Mouse (Mus musculus) neural tube, embryonic 12.5 days (tissue): ENCODE measurements around the gene Atg9a. TPM values are rescaled to one million over a fixed set of nuclear protein-coding genes. Genes with fewer than 3 reads are reported as not detected.

ENCODE experiments used
- ATAC-seq: fragments of 200-750 bp; cut with Nextera tagmentation; 2 replicates; pipeline ENCODE4 v1.8.0; 2017; ENCODE audit warnings: low read depth, mild to moderate bottlenecking, moderate TSS enrichment, moderate library complexity; ENCODE audit not compliant: low FRiP score
- H3K27ac ChIP-seq: fragments of 300-500 bp; sonication (generic); 2 replicates; pipeline ENCODE4 v1.5.1; 2016
- H3K27me3 ChIP-seq: fragments of 300-500 bp; sonication (generic); replicated peaks from 2 replicates; pipeline ENCODE4 v1.6.1; 2016; ENCODE audit warnings: mild to moderate bottlenecking
- H3K36me3 ChIP-seq: fragments of 300-500 bp; sonication (generic); 2 replicates; pipeline ENCODE4 v1.6.1; 2016; ENCODE audit warnings: mild to moderate bottlenecking
- H3K4me1 ChIP-seq: fragments of 300-500 bp; sonication (generic); 2 replicates; pipeline ENCODE4 v1.6.1; 2016
- H3K4me2 ChIP-seq: fragments of 300-500 bp; sonication (generic); replicated peaks from 2 replicates; pipeline ENCODE4 v1.6.1; 2016; ENCODE audit warnings: mild to moderate bottlenecking
- H3K4me3 ChIP-seq: fragments of 300-500 bp; sonication (generic); 2 replicates; pipeline ENCODE4 v1.5.1; 2016
- H3K9ac ChIP-seq: fragments of 300-500 bp; sonication (generic); 2 replicates; pipeline ENCODE4 v1.6.1; 2016; ENCODE audit warnings: mild to moderate bottlenecking
- H3K9me3 ChIP-seq: fragments of 300-500 bp; sonication (generic); 2 replicates; pipeline ENCODE4 v1.6.1; 2016; ENCODE audit warnings: mild to moderate bottlenecking
- WGBS: fragments of 180-500 bp; shearing (Covaris S2); methylation state at CpG from one replicate; pipeline ENCODE4 v1.1.7; 2016; 5-methylcytosine and 5-hydroxymethylcytosine counted together
- polyA plus RNA-seq: library from polyadenylated mRNA; unstranded; fragments of >200 nt; fragmentation: Nextera tagmentation; extraction: Ambion mirVana; gene quantifications from 2 replicates; pipeline ENCODE4 v1.2.1, GENCODE M21; 2016

Atg9a gene
- polyA plus RNA-seq, 1 experiment from 2014 or later = 41.0 TPM

- no peak overlapping the region for H3K4me3 ChIP-seq
- H3K36me3 ChIP-seq = no peaks in the 10 kb centered on the region
- 64% methylated on average over 3 of the region's 3 CpGs for WGBS
- no peaks in the 10 kb centered on the region for H3K4me1 ChIP-seq
- no peak overlapping the region for H3K9ac ChIP-seq
- no peak overlapping the region for H3K4me2 ChIP-seq
- no peak overlapping the region for H3K27ac ChIP-seq
- no peaks in the 10 kb centered on the region for H3K9me3 ChIP-seq
- no peak for ATAC-seq
- H3K27me3 ChIP-seq = no peaks in the 10 kb centered on the region
Observed at GRCm38 (mm10) chr1:75155837-75156236, 36.2 kb downstream of the Atg9a start.

DNA sequence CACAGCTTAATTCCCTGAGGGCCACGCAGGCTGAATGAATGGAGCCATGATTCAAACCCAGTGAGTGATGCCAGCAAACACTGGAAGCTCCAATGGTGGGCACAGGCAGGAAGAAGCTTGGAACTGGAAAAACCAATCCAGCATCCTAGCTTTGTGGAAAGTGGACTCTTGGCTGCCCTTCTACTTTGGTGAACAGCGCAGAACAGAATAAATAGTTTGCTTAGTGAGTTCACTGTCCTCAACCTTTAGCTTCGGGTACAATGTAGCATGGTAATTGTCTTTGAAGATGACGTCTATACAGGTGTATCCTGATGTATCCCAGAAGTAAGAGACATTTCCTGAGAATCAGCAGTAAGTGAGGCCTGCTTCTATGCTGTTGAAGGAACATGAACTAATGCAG is 43.3 kb downstream of the Atg9a start:
- H3K4me1 ChIP-seq = peaks cover 5% of the 10 kb centered on the region

GRCm38 (mm10) chr1:75147411-75148135 is 44.4 kb downstream of the Atg9a start:
- Histone ChIP-seq H3K9me3 (no peaks in the 10 kb centered on the region), H3K9ac (no peak overlapping the region), H3K36me3 (peaks cover 45% of the 10 kb centered on the region), H3K4me3 (no peak overlapping the region), H3K4me2 (no peak overlapping the region), H3K4me1 (peaks cover 8% of the 10 kb centered on the region), H3K27me3 (no peaks in the 10 kb centered on the region), H3K27ac (no peak overlapping the region)
- ATAC-seq = no peak
- WGBS = 87% methylated on average over 7 of the region's 7 CpGs

More for the DNA sequence above, 43.3 kb downstream of the Atg9a start:
- H3K4me2 ChIP-seq = no peak overlapping the region
- peaks cover 45% of the 10 kb centered on the region for H3K36me3 ChIP-seq
- H3K27me3 ChIP-seq = no peaks in the 10 kb centered on the region
- no peak overlapping the region for H3K27ac ChIP-seq
- WGBS = 91% methylated on average over 4 of the region's 4 CpGs
- ATAC-seq = no peak
- H3K4me3 ChIP-seq = no peak overlapping the region
- no peaks in the 10 kb centered on the region for H3K9me3 ChIP-seq
- H3K9ac ChIP-seq = no peak overlapping the region

GRCm38 (mm10) chr1:75145589-75145988 is 46.4 kb downstream of the Atg9a start:
- no peak overlapping the region for H3K4me3 ChIP-seq
- no peak for ATAC-seq

DNA sequence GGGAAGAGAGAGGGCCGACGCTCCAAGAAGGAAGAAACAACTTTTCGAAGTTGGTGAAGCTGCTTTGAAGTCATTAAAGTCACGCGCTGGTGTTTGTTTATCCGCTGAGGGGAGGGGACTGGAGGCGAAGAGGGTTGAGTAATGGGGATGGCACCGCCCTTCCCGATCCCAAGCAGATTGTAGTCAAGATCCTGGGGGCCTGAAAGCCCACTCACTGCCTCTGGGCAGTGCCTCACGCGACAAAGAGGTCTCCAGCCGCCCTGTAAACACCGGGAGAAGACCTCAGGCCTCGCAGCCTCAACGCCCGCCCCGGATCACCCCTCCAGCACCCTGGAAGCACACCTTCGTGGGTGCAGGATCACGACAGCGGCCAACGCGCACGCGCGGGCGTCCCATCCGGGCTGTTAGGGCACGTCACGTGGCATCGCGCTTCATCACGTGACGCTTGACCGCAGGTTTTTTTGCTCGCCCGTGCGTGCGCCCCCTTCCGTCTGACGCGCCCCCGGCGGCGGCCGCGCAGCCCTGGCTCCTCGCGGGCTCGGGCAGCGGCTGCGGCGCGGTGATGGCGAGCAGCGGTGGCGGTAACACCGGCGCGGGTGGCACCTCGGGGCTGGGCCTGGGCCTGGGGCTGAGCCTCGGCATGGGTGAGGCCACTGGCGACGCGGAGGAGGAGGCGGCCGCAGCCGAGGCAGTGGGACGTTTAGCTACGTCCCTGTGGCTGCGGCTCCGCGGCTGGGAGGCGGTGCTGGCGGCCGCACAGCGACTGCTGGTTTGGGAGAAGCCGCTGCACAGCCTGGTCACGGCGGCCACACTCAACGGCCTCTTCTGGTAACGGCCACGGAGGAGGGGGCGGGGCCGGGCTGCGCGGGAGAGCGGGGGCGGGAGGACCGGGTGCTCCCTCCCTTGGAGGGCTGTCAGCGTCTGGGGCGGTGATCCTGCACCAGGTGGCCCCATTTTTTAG is 49.4 kb downstream of the Atg9a start, which contains the start of the genes Cnppd1 and Retreg2:
TSS of gene Cnppd1 (minus strand) at position 411 of the 961 bp plus-strand sequence.
TSS of gene Retreg2 (plus strand) at position 478 of the 961 bp plus-strand sequence.
- Histone ChIP-seq H3K4me3 (peak within 1 kb of the TSS; percentile 76), H3K4me1 (peaks cover 24% of the 10 kb centered on the region), H3K9me3 (no peaks in the 10 kb centered on the region), H3K4me2 (peak within 1 kb of the TSS; percentile 93), H3K27ac (peak within 1 kb of the TSS; percentile 89), H3K27me3 (no peaks in the 10 kb centered on the region), H3K9ac (peak within 1 kb of the TSS; percentile 85), H3K36me3 (peaks cover 56% of the 10 kb centered on the region)
- WGBS = under 1% methylated on average over 88 of the region's 91 CpGs
- ATAC-seq = peak; percentile 85

More at GRCm38 (mm10) chr1:75145589-75145988, 46.4 kb downstream of the Atg9a start:
- peaks cover 45% of the 10 kb centered on the region for H3K36me3 ChIP-seq
- H3K9ac ChIP-seq = no peak overlapping the region
- no peaks in the 10 kb centered on the region for H3K9me3 ChIP-seq
- H3K4me1 ChIP-seq = peaks cover 18% of the 10 kb centered on the region
- no peaks in the 10 kb centered on the region for H3K27me3 ChIP-seq
- H3K27ac ChIP-seq = no peak overlapping the region
- 95% methylated on average over 3 of the region's 3 CpGs for whole genome bisulfite sequencing
- H3K4me2 ChIP-seq = no peak overlapping the region

- peaks cover 24% of the 10 kb centered on the region for H3K4me1 ChIP-seq
- H3K4me3 ChIP-seq = peak overlapping the region; percentile 76
- peak overlapping the region; percentile 93 for H3K4me2 ChIP-seq
- H3K27me3 ChIP-seq = no peaks in the 10 kb centered on the region
- peaks cover 56% of the 10 kb centered on the region for H3K36me3 ChIP-seq
- WGBS = under 1% methylated on average over 53 of the region's 53 CpGs
- peak overlapping the region; percentile 85 for H3K9ac ChIP-seq
- no peaks in the 10 kb centered on the region for H3K9me3 ChIP-seq
- H3K27ac ChIP-seq = peak overlapping the region; percentile 15
- ATAC-seq = peak; percentile 18; the same call in 1 of the 2 replicates
Observed at GRCm38 (mm10) chr1:75141486-75142190, 50.4 kb downstream of the Atg9a start.

DNA sequence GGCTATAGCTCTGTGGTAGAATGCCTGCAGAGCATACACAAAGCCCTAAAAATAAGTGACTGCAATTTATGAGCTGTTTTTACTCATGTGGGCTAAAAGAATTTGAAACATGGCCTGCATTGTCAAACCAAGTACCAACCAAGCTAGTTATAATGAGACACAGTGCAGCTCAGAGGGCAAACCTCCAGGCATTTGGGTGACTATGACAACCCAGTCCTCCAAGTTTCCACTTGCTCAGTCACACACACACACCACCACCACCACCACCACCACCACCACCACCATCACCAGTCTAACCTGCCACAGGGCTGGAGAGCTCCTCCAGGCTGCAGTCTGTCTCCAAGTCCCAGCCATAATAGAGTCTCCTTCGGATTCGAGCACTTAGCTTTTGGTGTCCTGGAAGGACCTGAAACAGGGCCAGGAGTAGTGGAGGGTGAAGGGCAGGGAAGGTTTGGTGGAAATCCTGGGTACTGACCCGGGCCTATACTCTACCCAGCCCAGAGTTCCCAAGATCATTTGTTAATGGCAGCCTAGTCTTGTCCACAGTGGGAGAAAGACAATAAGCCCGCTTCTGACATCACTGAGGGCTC is 51.3 kb downstream of the Atg9a start:
- peaks cover 24% of the 10 kb centered on the region for H3K4me1 ChIP-seq
- peak overlapping the region; percentile 93 for H3K4me2 ChIP-seq
- no peaks in the 10 kb centered on the region for H3K9me3 ChIP-seq
- WGBS = 58% methylated on average over 4 of the region's 4 CpGs
- ATAC-seq = no peak
- peak overlapping the region; percentile 85 for H3K9ac ChIP-seq
- H3K36me3 ChIP-seq = peaks cover 56% of the 10 kb centered on the region
- H3K27ac ChIP-seq = no peak overlapping the region
- H3K4me3 ChIP-seq = peak overlapping the region; percentile 76
- no peaks in the 10 kb centered on the region for H3K27me3 ChIP-seq

GRCm38 (mm10) chr1:75138448-75138847 is 53.5 kb downstream of the Atg9a start:
- no peaks in the 10 kb centered on the region for H3K27me3 ChIP-seq
- H3K9ac ChIP-seq = no peak overlapping the region
- 94% methylated on average over 2 of the region's 2 CpGs for WGBS
- no peak for ATAC-seq
- no peak overlapping the region for H3K4me3 ChIP-seq
- H3K4me1 ChIP-seq = peaks cover 17% of the 10 kb centered on the region
- H3K9me3 ChIP-seq = no peaks in the 10 kb centered on the region
- no peak overlapping the region for H3K27ac ChIP-seq
- H3K36me3 ChIP-seq = peaks cover 45% of the 10 kb centered on the region
- no peak overlapping the region for H3K4me2 ChIP-seq

DNA sequence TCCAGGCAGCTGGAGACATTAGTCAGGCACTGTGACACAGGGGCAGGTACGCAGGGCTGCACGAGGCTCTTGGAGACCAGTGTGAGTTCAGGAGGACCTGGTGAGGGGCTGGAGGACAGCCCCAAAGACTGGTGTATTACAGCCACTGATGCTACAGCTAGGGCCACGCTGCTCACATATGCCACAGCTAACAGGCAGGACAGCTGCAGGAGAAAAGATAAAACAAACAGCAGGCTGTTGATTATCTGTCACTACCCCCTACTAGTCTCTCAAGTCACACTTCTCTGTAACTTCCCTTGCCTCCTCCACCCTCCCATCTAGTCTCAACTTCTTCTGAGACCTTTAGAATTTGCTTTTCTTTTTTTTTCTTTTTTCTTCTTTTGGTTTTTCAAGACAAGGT is 55.3 kb downstream of the Atg9a start:
- Histone ChIP-seq H3K27me3 (no peaks in the 10 kb centered on the region), H3K36me3 (peaks cover 45% of the 10 kb centered on the region), H3K4me1 (peaks cover 17% of the 10 kb centered on the region), H3K4me3 (no peak overlapping the region), H3K27ac (no peak overlapping the region), H3K4me2 (no peak overlapping the region), H3K9ac (no peak overlapping the region), H3K9me3 (no peaks in the 10 kb centered on the region)
- WGBS = 71% methylated on average over 3 of the region's 3 CpGs
- ATAC-seq = no peak

- peaks cover 13% of the 10 kb centered on the region for H3K4me1 ChIP-seq
- no peaks in the 10 kb centered on the region for H3K27me3 ChIP-seq
- H3K4me2 ChIP-seq = no peak overlapping the region
- no peak for ATAC-seq
- peaks cover 45% of the 10 kb centered on the region for H3K36me3 ChIP-seq
- H3K4me3 ChIP-seq = no peak overlapping the region
- no peaks in the 10 kb centered on the region for H3K9me3 ChIP-seq
- H3K27ac ChIP-seq = no peak overlapping the region
- H3K9ac ChIP-seq = no peak overlapping the region
- 81% methylated on average over 6 of the region's 6 CpGs for WGBS
Observed at GRCm38 (mm10) chr1:75136293-75136692, 55.7 kb downstream of the Atg9a start.

GRCm38 (mm10) chr1:75133421-75134207 is 58.4 kb downstream of the Atg9a start, which contains the start of gene Slc23a3:
Slc23a3 (minus strand) TSS chr1:75133890.
- Histone ChIP-seq H3K9me3 (no peaks in the 10 kb centered on the region), H3K4me3 (no peak within 1 kb of the TSS), H3K27ac (no peak within 1 kb of the TSS), H3K36me3 (peaks cover 34% of the 10 kb centered on the region), H3K4me2 (no peak within 1 kb of the TSS), H3K27me3 (no peaks in the 10 kb centered on the region), H3K9ac (no peak within 1 kb of the TSS), H3K4me1 (no peaks in the 10 kb centered on the region)
- no peak for ATAC-seq
- WGBS = 65% methylated on average over 12 of the region's 12 CpGs
